Mouse (Mus musculus): ENCODE data around the gene AC131692.1. TPM values are rescaled to one million over a fixed set of nuclear protein-coding genes. Genes with fewer than 3 reads are reported as not detected.

Gene AC131692.1
- polyA plus RNA-seq, 1 experiment from 2014 or later = 0.22 TPM

DNA sequence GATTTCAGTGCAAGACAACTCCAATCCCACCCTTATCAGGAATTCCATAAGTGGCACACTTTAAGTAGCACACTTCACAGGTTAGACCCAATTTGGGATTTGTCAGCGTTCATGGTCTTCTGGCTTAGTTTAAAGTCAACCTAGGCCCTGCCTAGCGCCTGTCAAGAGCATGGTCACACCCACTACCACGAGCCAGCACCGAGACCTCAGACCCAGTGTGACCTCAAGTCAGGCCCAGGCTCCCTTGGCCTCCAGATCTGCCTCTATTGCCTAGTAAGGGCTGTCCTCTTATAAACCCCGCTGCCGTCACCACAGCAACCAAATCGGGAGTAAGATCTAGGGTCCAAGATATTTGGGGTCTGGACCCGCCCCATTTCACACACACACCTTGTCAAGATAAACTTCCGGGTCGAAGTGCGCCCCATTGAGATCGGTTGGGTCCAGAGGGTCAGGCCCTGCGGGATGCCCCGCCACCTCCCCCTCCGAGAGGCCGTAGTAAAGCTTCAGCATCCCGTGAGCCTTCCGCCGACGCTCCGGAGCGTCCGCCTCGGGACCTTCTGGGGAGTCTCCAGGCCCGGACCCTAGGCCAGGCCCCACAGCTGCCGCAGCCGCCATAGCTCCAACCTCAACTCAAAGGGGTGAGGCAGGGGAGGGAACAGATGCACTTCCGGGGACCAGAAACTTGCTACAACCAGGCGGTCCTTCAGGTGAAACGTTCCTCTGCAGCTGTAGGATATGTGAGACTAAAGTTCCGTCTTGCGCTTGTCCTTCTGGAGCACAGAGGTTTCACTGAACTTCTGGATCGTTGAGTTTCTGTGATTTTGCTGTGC is 17.4 kb upstream of the AC131692.1 start, which contains the start of gene Vps51:
Gene Vps51, minus strand, starts transcription at position 668 of the 830 bp plus-strand sequence.
- Histone ChIP-seq H3K36me3 (ENCODE audit: control insufficient read depth, insufficient read depth, low read length) (peaks cover 49% of the 10 kb centered on the region), H3K9ac (ENCODE audit: low read length) (peak within 1 kb of the TSS; percentile 72), H3K4me2 (ENCODE audit: low read length) (peak within 1 kb of the TSS; percentile 97), H3K27me3 (replicated peaks; ENCODE audit: control insufficient read depth, insufficient read depth, low read length) (no peaks in the 10 kb centered on the region), H3K9me3 (ENCODE audit: control insufficient read depth, low read length) (no peaks in the 10 kb centered on the region), H3K27ac (ENCODE audit: low read depth) (peak within 1 kb of the TSS; percentile 81), H3K4me3 (ENCODE audit: low read depth, low read length) (peak within 1 kb of the TSS; percentile 80), H3K4me1 (replicated peaks; ENCODE audit: control insufficient read depth, insufficient read depth, low read length) (peaks cover 8% of the 10 kb centered on the region)
- ATAC-seq (replicated peaks; ENCODE audit: low FRiP score, low TSS enrichment, low read depth) = peak; percentile 82
- peak; percentile 94 for DNase-seq (ENCODE audit: low spot score)
- 1% methylated on average over 33 of the region's 33 CpGs for WGBS

DNA sequence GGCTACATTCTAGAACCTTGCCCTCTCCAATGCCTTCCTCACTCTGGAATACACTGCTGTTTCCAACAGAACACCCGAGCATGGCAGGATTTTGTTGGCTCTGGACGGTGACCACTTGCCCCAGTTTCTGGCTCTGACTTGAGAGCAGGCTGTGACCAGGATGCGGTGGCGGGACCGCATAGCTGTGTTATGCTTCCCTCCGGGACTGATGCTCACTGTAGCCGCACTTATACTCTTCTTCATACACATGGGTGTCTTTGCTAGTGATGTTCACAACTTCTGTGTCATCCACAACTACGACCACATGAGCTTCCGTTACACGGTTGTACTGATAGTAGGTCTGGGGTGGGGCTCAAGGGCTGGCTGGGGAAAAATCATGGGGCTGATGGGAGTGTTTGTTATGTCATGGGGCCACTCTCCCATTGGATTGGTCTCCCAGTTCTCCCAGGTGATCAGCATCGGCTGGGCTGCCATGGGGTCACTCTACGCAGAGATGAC is 14.2 kb upstream of the AC131692.1 start, which contains the start of gene Tmem262:
Gene Tmem262, plus strand, starts transcription at position 51 of the 498 bp plus-strand sequence.
- no peaks in the 10 kb centered on the region for H3K9me3 ChIP-seq (ENCODE audit: control insufficient read depth, low read length)
- WGBS = 93% methylated on average over 12 of the region's 12 CpGs
- no peak within 1 kb of the TSS for H3K9ac ChIP-seq (ENCODE audit: low read length)
- H3K4me2 ChIP-seq (ENCODE audit: low read length) = no peak within 1 kb of the TSS
- peaks cover 41% of the 10 kb centered on the region for H3K36me3 ChIP-seq (ENCODE audit: control insufficient read depth, insufficient read depth, low read length)
- no peaks in the 10 kb centered on the region for H3K27me3 ChIP-seq (replicated peaks; ENCODE audit: control insufficient read depth, insufficient read depth, low read length)
- H3K4me3 ChIP-seq (ENCODE audit: low read depth, low read length) = no peak within 1 kb of the TSS
- peaks cover 20% of the 10 kb centered on the region for H3K4me1 ChIP-seq (replicated peaks; ENCODE audit: control insufficient read depth, insufficient read depth, low read length)
- H3K27ac ChIP-seq (ENCODE audit: low read depth) = no peak within 1 kb of the TSS
- DNase-seq (ENCODE audit: low spot score) (no peak), ATAC-seq (replicated peaks; ENCODE audit: low FRiP score, low TSS enrichment, low read depth) (no peak)

DNA sequence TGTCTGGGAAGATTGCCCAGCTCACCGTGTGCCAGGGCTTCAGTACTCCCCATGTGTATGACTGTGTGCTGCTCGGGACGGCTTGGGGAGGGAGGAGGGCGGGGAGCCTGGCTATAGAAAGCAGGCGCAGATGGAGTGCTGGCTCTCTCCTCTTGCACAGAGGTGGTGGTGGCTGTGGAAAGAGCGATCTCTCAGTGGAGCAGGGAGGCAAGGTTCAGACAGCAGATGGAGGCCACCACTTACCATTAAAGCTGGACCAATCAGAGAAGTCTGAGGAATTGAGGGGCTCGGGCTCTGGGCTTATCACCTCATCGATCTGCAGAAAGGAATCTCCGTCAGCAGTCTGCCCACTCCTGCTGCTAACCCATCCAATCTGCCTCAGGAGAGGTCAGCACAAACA is 12.1 kb upstream of the AC131692.1 start, which contains the start of gene Gm28374:
Gene Gm28374, minus strand, starts transcription at position 101 of the 400 bp plus-strand sequence.
- H3K36me3 ChIP-seq (ENCODE audit: control insufficient read depth, insufficient read depth, low read length) = peaks cover 42% of the 10 kb centered on the region
- DNase-seq (ENCODE audit: low spot score) (no peak), ATAC-seq (replicated peaks; ENCODE audit: low FRiP score, low TSS enrichment, low read depth) (no peak)
- no peaks in the 10 kb centered on the region for H3K9me3 ChIP-seq (ENCODE audit: control insufficient read depth, low read length)
- H3K4me2 ChIP-seq (ENCODE audit: low read length) = no peak within 1 kb of the TSS
- no peak within 1 kb of the TSS for H3K9ac ChIP-seq (ENCODE audit: low read length)
- H3K4me3 ChIP-seq (ENCODE audit: low read depth, low read length) = no peak within 1 kb of the TSS
- no peak within 1 kb of the TSS for H3K27ac ChIP-seq (ENCODE audit: low read depth)
- 86% methylated on average over 9 of the region's 9 CpGs for WGBS
- peaks cover 16% of the 10 kb centered on the region for H3K4me1 ChIP-seq (replicated peaks; ENCODE audit: control insufficient read depth, insufficient read depth, low read length)
- H3K27me3 ChIP-seq (replicated peaks; ENCODE audit: control insufficient read depth, insufficient read depth, low read length) = no peaks in the 10 kb centered on the region

DNA sequence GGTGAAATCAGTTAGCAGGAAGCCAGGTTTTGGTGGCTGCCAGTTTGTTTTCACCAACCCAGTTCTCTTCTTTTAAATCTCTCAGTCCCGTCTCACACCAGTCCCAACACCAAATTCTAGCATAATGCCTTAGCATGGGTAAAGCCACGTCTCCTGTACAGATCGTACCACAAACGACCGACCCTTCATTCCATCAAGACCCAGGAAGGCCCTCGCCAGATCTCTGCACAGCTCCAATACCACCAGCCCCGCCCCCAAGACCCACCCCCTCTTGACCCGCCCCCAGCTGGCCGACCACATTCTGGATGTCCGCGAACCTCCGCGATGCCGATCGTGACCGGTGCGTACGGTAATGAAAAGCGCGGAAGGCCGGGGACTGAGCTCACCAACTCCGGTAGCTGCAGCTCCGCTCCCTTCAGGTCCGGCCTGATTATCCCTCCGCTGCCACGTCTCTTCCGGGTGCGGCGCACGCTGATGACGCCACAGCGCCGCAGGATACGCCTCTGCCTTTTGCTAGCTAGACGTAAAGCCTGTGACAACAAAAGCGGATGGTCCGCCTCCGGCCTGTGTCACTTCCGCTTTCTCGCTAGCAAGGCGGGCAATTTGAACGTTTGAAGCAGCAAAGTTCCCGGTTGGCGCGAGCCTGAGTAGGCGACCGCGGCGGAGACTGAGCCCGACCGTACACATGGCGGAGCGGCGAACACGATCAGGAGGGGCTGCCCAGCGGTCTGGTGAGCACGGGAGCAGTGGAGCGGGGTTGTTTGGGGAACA is 9.6 kb upstream of the AC131692.1 start, which contains the start of the genes Zfpl1 and Cdca5:
Gene Zfpl1, minus strand, starts transcription at position 479 of the 771 bp plus-strand sequence.
Gene Cdca5, plus strand, starts transcription at position 506 of the 771 bp plus-strand sequence.
- H3K4me3 ChIP-seq (ENCODE audit: low read depth, low read length) = peak within 1 kb of the TSS; percentile 62
- H3K9ac ChIP-seq (ENCODE audit: low read length) = peak within 1 kb of the TSS; percentile 71
- under 1% methylated on average over 58 of the region's 58 CpGs for WGBS
- peak within 1 kb of the TSS; percentile 93 for H3K4me2 ChIP-seq (ENCODE audit: low read length)
- H3K36me3 ChIP-seq (ENCODE audit: control insufficient read depth, insufficient read depth, low read length) = peaks cover 50% of the 10 kb centered on the region
- H3K27me3 ChIP-seq (replicated peaks; ENCODE audit: control insufficient read depth, insufficient read depth, low read length) = no peaks in the 10 kb centered on the region
- H3K9me3 ChIP-seq (ENCODE audit: control insufficient read depth, low read length) = no peaks in the 10 kb centered on the region
- peak within 1 kb of the TSS; percentile 70 for H3K27ac ChIP-seq (ENCODE audit: low read depth)
- H3K4me1 ChIP-seq (replicated peaks; ENCODE audit: control insufficient read depth, insufficient read depth, low read length) = peaks cover 16% of the 10 kb centered on the region
- peak; percentile 98 for DNase-seq (ENCODE audit: low spot score)
- peak; percentile 90 for ATAC-seq (replicated peaks; ENCODE audit: low FRiP score, low TSS enrichment, low read depth)

DNA sequence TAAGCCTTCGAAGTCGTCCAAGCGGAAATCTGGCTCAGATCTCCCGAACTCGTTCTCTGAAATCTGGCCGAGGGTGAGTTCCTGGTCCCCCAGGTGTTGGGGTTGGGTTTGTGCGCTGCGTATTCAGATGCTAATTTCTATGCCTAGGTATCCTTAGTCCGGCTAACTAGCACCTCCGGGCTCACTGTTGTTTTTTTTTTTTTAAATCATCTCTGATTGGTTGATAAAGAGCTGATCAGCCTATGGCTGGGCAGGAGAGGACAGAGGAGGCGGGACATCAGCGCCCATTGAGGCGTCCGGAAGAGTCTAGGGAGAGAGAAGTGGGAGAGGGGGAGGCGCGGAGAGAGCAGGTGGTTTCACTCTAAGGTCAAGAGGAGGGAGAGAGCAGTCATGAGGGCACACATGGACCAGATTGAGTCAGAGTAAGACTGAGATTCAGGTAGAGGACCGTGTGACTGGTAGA is 8.8 kb upstream of the AC131692.1 start:
- Histone ChIP-seq H3K4me3 (ENCODE audit: low read depth, low read length) (peak overlapping the region; percentile 62), H3K27ac (ENCODE audit: low read depth) (peak overlapping the region; percentile 70), H3K36me3 (ENCODE audit: control insufficient read depth, insufficient read depth, low read length) (peaks cover 52% of the 10 kb centered on the region), H3K27me3 (replicated peaks; ENCODE audit: control insufficient read depth, insufficient read depth, low read length) (no peaks in the 10 kb centered on the region), H3K9me3 (ENCODE audit: control insufficient read depth, low read length) (no peaks in the 10 kb centered on the region), H3K4me1 (replicated peaks; ENCODE audit: control insufficient read depth, insufficient read depth, low read length) (peaks cover 16% of the 10 kb centered on the region), H3K9ac (ENCODE audit: low read length) (peak overlapping the region; percentile 71), H3K4me2 (ENCODE audit: low read length) (peak overlapping the region; percentile 93)
- DNase-seq (ENCODE audit: low spot score) (peak; percentile 82), ATAC-seq (replicated peaks; ENCODE audit: low FRiP score, low TSS enrichment, low read depth) (peak; percentile 73)
- under 1% methylated on average over 17 of the region's 17 CpGs for WGBS

DNA sequence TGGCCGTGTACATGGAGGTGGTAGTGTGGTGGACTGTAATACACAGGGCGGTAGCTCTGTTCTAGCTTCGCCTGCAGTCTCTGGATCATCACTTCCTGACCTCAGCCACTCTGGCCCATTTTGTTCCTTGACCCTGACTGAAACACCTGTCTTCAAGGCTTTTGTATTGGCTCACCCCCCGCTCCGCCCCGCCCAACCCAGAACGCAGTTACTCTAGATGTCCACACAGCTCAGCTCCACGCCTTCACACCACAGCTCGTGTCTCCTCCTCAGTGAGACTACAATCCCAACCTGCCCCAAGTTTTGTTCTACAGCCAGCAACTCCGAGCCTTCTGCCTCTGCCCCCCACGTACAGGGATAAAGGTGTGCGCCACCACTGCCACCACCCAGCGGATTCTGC is 5.4 kb upstream of the AC131692.1 start:
- no peaks in the 10 kb centered on the region for H3K9me3 ChIP-seq (ENCODE audit: control insufficient read depth, low read length)
- no peak overlapping the region for H3K4me3 ChIP-seq (ENCODE audit: low read depth, low read length)
- no peak overlapping the region for H3K27ac ChIP-seq (ENCODE audit: low read depth)
- H3K4me1 ChIP-seq (replicated peaks; ENCODE audit: control insufficient read depth, insufficient read depth, low read length) = peaks cover 8% of the 10 kb centered on the region
- H3K9ac ChIP-seq (ENCODE audit: low read length) = no peak overlapping the region
- H3K27me3 ChIP-seq (replicated peaks; ENCODE audit: control insufficient read depth, insufficient read depth, low read length) = no peaks in the 10 kb centered on the region
- no peak overlapping the region for H3K4me2 ChIP-seq (ENCODE audit: low read length)
- 97% methylated on average over 13 of the region's 13 CpGs for WGBS
- H3K36me3 ChIP-seq (ENCODE audit: control insufficient read depth, insufficient read depth, low read length) = peaks cover 49% of the 10 kb centered on the region
- DNase-seq (ENCODE audit: low spot score) (no peak), ATAC-seq (replicated peaks; ENCODE audit: low FRiP score, low TSS enrichment, low read depth) (no peak)

DNA sequence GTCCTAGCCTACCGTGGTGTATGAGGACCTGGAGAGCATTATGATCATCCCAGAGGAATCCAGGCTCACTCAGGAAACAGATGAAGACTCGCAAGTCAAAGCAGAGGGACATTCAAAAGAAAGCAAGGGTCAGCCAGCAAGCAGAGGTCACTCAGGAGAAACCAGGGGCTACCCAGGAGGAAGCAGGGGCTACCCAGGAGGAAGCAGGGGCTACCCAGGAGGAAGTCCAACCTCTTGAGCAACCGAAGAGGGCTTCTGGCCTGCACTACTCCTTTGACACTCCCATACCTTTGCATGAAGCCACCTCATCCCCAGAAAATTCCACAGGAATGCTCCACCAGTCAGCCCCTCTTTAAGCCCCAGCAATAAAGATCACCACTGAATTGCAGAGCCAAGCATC is 3.6 kb downstream of the AC131692.1 start:
- peaks cover 25% of the 10 kb centered on the region for H3K36me3 ChIP-seq (ENCODE audit: control insufficient read depth, insufficient read depth, low read length)
- no peaks in the 10 kb centered on the region for H3K27me3 ChIP-seq (replicated peaks; ENCODE audit: control insufficient read depth, insufficient read depth, low read length)
- no peak overlapping the region for H3K9ac ChIP-seq (ENCODE audit: low read length)
- H3K4me3 ChIP-seq (ENCODE audit: low read depth, low read length) = no peak overlapping the region
- 76% methylated on average over 3 of the region's 3 CpGs for WGBS
- no peak overlapping the region for H3K27ac ChIP-seq (ENCODE audit: low read depth)
- H3K4me1 ChIP-seq (replicated peaks; ENCODE audit: control insufficient read depth, insufficient read depth, low read length) = no peaks in the 10 kb centered on the region
- no peaks in the 10 kb centered on the region for H3K9me3 ChIP-seq (ENCODE audit: control insufficient read depth, low read length)
- H3K4me2 ChIP-seq (ENCODE audit: low read length) = no peak overlapping the region
- ATAC-seq (replicated peaks; ENCODE audit: low FRiP score, low TSS enrichment, low read depth) = no peak
- no peak for DNase-seq (ENCODE audit: low spot score)

DNA sequence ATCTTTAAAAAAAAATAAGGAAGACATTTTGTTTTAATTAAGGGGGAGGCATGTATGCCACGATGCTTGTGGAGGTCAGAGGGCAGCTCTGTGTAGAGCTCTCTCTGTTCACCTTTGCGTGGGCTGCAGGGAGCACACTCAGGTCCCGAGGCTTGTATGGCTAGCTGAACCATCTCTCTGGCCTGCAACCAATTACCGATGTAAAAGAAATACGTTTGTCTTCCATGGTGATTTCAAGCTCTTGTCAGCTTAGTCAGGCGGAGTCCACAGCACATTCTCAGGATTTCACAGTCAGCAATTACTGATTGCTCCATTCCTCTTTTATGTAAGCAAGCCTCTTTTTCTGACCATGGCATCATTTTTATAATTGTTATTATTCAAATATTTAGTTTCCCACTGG is 7.0 kb downstream of the AC131692.1 start:
- no peak overlapping the region for H3K4me2 ChIP-seq (ENCODE audit: low read length)
- no peak for ATAC-seq (replicated peaks; ENCODE audit: low FRiP score, low TSS enrichment, low read depth)
- H3K9me3 ChIP-seq (ENCODE audit: control insufficient read depth, low read length) = no peaks in the 10 kb centered on the region
- H3K4me3 ChIP-seq (ENCODE audit: low read depth, low read length) = no peak overlapping the region
- H3K27ac ChIP-seq (ENCODE audit: low read depth) = no peak overlapping the region
- DNase-seq (ENCODE audit: low spot score) = no peak
- peaks cover 4% of the 10 kb centered on the region; the same call in 1 of the 2 replicates for H3K36me3 ChIP-seq (ENCODE audit: control insufficient read depth, insufficient read depth, low read length)
- H3K4me1 ChIP-seq (replicated peaks; ENCODE audit: control insufficient read depth, insufficient read depth, low read length) = no peaks in the 10 kb centered on the region
- no peak overlapping the region for H3K9ac ChIP-seq (ENCODE audit: low read length)
- H3K27me3 ChIP-seq (replicated peaks; ENCODE audit: control insufficient read depth, insufficient read depth, low read length) = no peaks in the 10 kb centered on the region
- 53% methylated on average over 6 of the region's 6 CpGs for WGBS
